Mouse (Mus musculus) heart, postnatal 0 days (tissue): ENCODE measurements at regions not wholly inside any gene's neighbourhood (a gene's known extent, or its start where the extent isn't known, plus 50 kb on each side); places are given as distances from the start of the nearest gene placed in this dataset.

Experiments used
- CTCF ChIP-seq: IDR thresholded peaks from 2 replicates; pipeline ENCODE4 v1.5.1; 2016; ENCODE audit warnings: antibody characterized with exemption, control low read depth, low read depth
- EP300 ChIP-seq: IDR thresholded peaks from 2 replicates; pipeline ENCODE4 v1.6.1; 2016; ENCODE audit warnings: antibody characterized with exemption, low read depth

GRCm38 (mm10) chr1:120748963-120749362, 146.7 kb downstream of the En1 start:
- TF ChIP-seq EP300 = no peak
- no peak for TF ChIP-seq CTCF
